Mouse (Mus musculus) right cerebral cortex, postnatal 4 days (tissue): Measurements from ENCODE around the gene Ccdc7a.
"Not testable (repeated sequence)": the region's sequence is repeated elsewhere in the genome, so short reads cannot be mapped to it uniquely, and the experiment has no call there.

ENCODE experiments used
- DNase-seq: peaks from one replicate; pipeline ENCODE4 v3.0.0-alpha.2; 2022

Ccdc7a gene

GRCm38 (mm10) chr8:129065417-129065816 lies at the start of gene Ccdc7a:
Ccdc7a (minus strand) TSS chr8:129065517.
- DNase-seq: not testable (repeated sequence)

- DNase-seq: not testable (repeated sequence)
Observed at GRCm38 (mm10) chr8:129066834-129067233, 1.5 kb upstream of the Ccdc7a start, which contains the start of gene Ccdc7b. Ccdc7b (plus strand) TSS chr8:129067134.

- DNase-seq: no peak
Observed at GRCm38 (mm10) chr8:128991389-128991788, 73.9 kb downstream of the Ccdc7a start.

GRCm38 (mm10) chr8:128948941-128949340 lies 116.4 kb downstream of the Ccdc7a start:
- not testable (repeated sequence) for DNase-seq

- peak; percentile 67 for DNase-seq
Observed at GRCm38 (mm10) chr8:128941022-128941641, 124.2 kb downstream of the Ccdc7a start.

- DNase-seq: no peak
Observed at GRCm38 (mm10) chr8:128933446-128933845, 131.9 kb downstream of the Ccdc7a start.

- DNase-seq: peak; percentile 2
Observed at GRCm38 (mm10) chr8:128882719-128883118, 182.6 kb downstream of the Ccdc7a start.

- DNase-seq: no peak
Observed at GRCm38 (mm10) chr8:128843749-128844148, 221.6 kb downstream of the Ccdc7a start.

GRCm38 (mm10) chr8:128812521-128812920 lies 252.8 kb downstream of the Ccdc7a start:
- DNase-seq: no peak

- no peak for DNase-seq
Observed at GRCm38 (mm10) chr8:128798594-128798993, 266.7 kb downstream of the Ccdc7a start, which contains the start of gene Gm3952. Gm3952 (minus strand) TSS chr8:128798694.

- DNase-seq: no peak
Observed at GRCm38 (mm10) chr8:128735692-128736091, 329.6 kb downstream of the Ccdc7a start.

GRCm38 (mm10) chr8:128734118-128734517 lies 331.2 kb downstream of the Ccdc7a start:
- no peak for DNase-seq

- no peak for DNase-seq
Observed at GRCm38 (mm10) chr8:128732254-128732653, 333.1 kb downstream of the Ccdc7a start.

GRCm38 (mm10) chr8:128727213-128727612 lies 338.1 kb downstream of the Ccdc7a start:
- DNase-seq: no peak

- DNase-seq: peak; percentile 11
Observed at GRCm38 (mm10) chr8:128724819-128725218, 340.5 kb downstream of the Ccdc7a start.

- DNase-seq: no peak
Observed at GRCm38 (mm10) chr8:128716184-128716583, 349.1 kb downstream of the Ccdc7a start.

GRCm38 (mm10) chr8:128709261-128709660 lies 356.1 kb downstream of the Ccdc7a start:
- peak; percentile 86 for DNase-seq

GRCm38 (mm10) chr8:128704836-128705235 lies 360.5 kb downstream of the Ccdc7a start:
- DNase-seq: no peak

GRCm38 (mm10) chr8:128704376-128704775 lies 360.9 kb downstream of the Ccdc7a start:
- DNase-seq: no peak

- no peak for DNase-seq
Observed at GRCm38 (mm10) chr8:128697945-128698344, 367.4 kb downstream of the Ccdc7a start.

- no peak for DNase-seq
Observed at GRCm38 (mm10) chr8:128696701-128697397, 368.5 kb downstream of the Ccdc7a start.

GRCm38 (mm10) chr8:128690056-128690455 lies 375.3 kb downstream of the Ccdc7a start:
- DNase-seq: no peak

- no peak for DNase-seq
Observed at GRCm38 (mm10) chr8:128688679-128689078, 376.6 kb downstream of the Ccdc7a start.

GRCm38 (mm10) chr8:128686429-128686990 lies 378.8 kb downstream of the Ccdc7a start:
- no peak for DNase-seq
